Mouse (Mus musculus) embryonic fibroblast, embryonic 13.5 days (primary cell): Measurements from ENCODE around the gene Ypel4.

Experiments used
- CTCF ChIP-seq: IDR thresholded peaks from 2 replicates; pipeline ENCODE4 v1.5.1; 2011; ENCODE audit warnings: mild to moderate bottlenecking, control low read depth, low read length, moderate library complexity, borderline replicate concordance; ENCODE audit not compliant: insufficient read depth
- POLR2A ChIP-seq: IDR thresholded peaks from 2 replicates; pipeline ENCODE4 v1.6.1; 2011; ENCODE audit warnings: low read depth, mild to moderate bottlenecking, control low read depth, low read length, moderate library complexity

DNA sequence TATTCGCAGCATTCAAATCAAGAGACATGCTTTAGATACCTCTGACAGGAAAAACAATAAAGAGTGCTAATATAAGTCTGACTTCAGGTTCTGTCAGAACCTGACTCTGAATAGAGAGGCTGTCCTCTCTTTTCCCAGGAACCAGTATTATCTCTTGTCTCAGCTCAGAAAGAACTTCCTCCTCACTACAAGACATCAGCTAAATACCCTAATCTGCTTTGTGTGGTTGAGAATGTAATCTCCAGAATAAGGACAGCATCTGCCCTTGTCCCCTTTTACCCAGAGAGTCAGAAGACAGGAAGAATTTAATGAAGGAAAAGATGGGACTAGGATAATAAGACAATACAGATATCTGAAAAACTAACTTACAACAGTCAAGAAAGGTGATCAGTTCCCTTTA, 30.4 kb upstream of the Ypel4 start:
- TF ChIP-seq POLR2A (no peak), CTCF (no peak)
